Mouse (Mus musculus): Measurements from ENCODE around the gene Zfp992. TPM values are rescaled to one million over a fixed set of nuclear protein-coding genes. Genes with fewer than 3 reads are reported as not detected.
"Not testable (repeated sequence)": the region's sequence is repeated elsewhere in the genome, so short reads cannot be mapped to it uniquely, and the experiment has no call there.

Zfp992 gene
- total and polyA plus RNA-seq, 3 experiments = 1.7 to 2.3 TPM; not detected in 1

- H3K27ac ChIP-seq (ENCODE audit: control insufficient read depth, low read depth, low read length) = no peak overlapping the region
- H3K9ac ChIP-seq (ENCODE audit: control insufficient read depth, low read depth, low read length, poor library complexity, severe bottlenecking) = no peak overlapping the region
- H3K9me3 ChIP-seq (replicated peaks; ENCODE audit: insufficient read depth, low read length) = no peaks in the 10 kb centered on the region; the same call in 1 of the 2 replicates
- TF ChIP-seq ETS1 (IDR thresholded peaks at IDR 0.05; ENCODE audit: low read depth, low read length) (no peak), EP300 (IDR thresholded peaks at IDR 0.05; ENCODE audit: low read depth in 1 of 2, low read length in 2 of 2) (no peak), NRF1 (IDR thresholded peaks at IDR 0.05; ENCODE audit: insufficient read depth, low read depth, low read length, poor library complexity, severe bottlenecking) (no peak), ZMIZ1 (IDR thresholded peaks at IDR 0.05; ENCODE audit: low read depth, low read length) (no peak), BHLHE40 (IDR thresholded peaks at IDR 0.05; ENCODE audit: borderline replicate concordance, low read depth, low read length) (no peak), MAZ (IDR thresholded peaks at IDR 0.05; ENCODE audit: low read depth, low read length) (no peak), SIN3A (IDR thresholded peaks at IDR 0.05; ENCODE audit: low read length) (no peak), GABPA (IDR thresholded peaks at IDR 0.05; ENCODE audit: low read depth, low read length) (no peak), CTCF (IDR thresholded peaks at IDR 0.05 in 2 of 3, conservative IDR thresholded peaks at IDR 0.05 in 1 of 3; ENCODE audit: control insufficient read depth in 1 of 3, insufficient read depth in 1 of 3, low read depth in 2 of 3, low read length in 3 of 3, poor library complexity in 1 of 3, severe bottlenecking in 1 of 3) (no peak), NELFE (IDR thresholded peaks at IDR 0.05; ENCODE audit: low read depth, low read length) (no peak), ZNF384 (IDR thresholded peaks at IDR 0.05; ENCODE audit: low read depth, low read length) (no peak), POLR2AphosphoS5 (IDR thresholded peaks at IDR 0.05; ENCODE audit: borderline replicate concordance, low read depth, low read length) (no peak), UBTF (IDR thresholded peaks at IDR 0.05; ENCODE audit: borderline replicate concordance, insufficient read depth, low read depth, low read length) (no peak), RCOR1 (IDR thresholded peaks at IDR 0.05; ENCODE audit: low read depth, low read length) (no peak), GATA1 (IDR thresholded peaks at IDR 0.05; ENCODE audit: low read depth, low read length) (no peak), MAX (IDR thresholded peaks at IDR 0.05; ENCODE audit: low read length) (no peak), USF2 (IDR thresholded peaks at IDR 0.05; ENCODE audit: borderline replicate concordance in 1 of 2, insufficient read depth in 1 of 2, low read depth in 1 of 2, low read length in 2 of 2) (no peak), ZC3H11A (IDR thresholded peaks at IDR 0.05; ENCODE audit: low read depth, low read length) (no peak), CHD2 (IDR thresholded peaks at IDR 0.05; ENCODE audit: low read length) (no peak), JUND (IDR thresholded peaks at IDR 0.05; ENCODE audit: low read depth, low read length) (no peak)
- no peaks in the 10 kb centered on the region for H3K79me2 ChIP-seq (ENCODE audit: control insufficient read depth, insufficient read depth, low read length, poor library complexity)
- H3K36me3 ChIP-seq (ENCODE audit: control insufficient read depth in 1 of 2, insufficient read depth in 2 of 2, low read length in 2 of 2) = no peaks in the 10 kb centered on the region
- H3K4me3 ChIP-seq (ENCODE audit: control insufficient read depth in 1 of 2, insufficient read depth in 1 of 2, low read depth in 2 of 2, low read length in 2 of 2) = no peak overlapping the region
- DNase-seq (ENCODE audit: low read depth, low spot score) = no peak
- no peaks in the 10 kb centered on the region for H3K27me3 ChIP-seq (ENCODE audit: control insufficient read depth in 1 of 2, insufficient read depth in 2 of 2, low read length in 2 of 2)
- no peaks in the 10 kb centered on the region for H3K4me1 ChIP-seq (ENCODE audit: control insufficient read depth in 1 of 2, insufficient read depth in 2 of 2, low read length in 2 of 2)
These were observed 67.7 kb downstream of the Zfp992 start for GRCm38 (mm10) chr4:146516474-146516873.

- H3K79me2 ChIP-seq (ENCODE audit: control insufficient read depth, insufficient read depth, low read length, poor library complexity); H3K9me3 ChIP-seq (replicated peaks; ENCODE audit: insufficient read depth, low read length): not testable (repeated sequence)
These were observed 68.3 kb downstream of the Zfp992 start for GRCm38 (mm10) chr4:146517150-146517549.

More at GRCm38 (mm10) chr4:146517150-146517549, 68.3 kb downstream of the Zfp992 start:
- H3K27me3 ChIP-seq (ENCODE audit: control insufficient read depth in 1 of 2, insufficient read depth in 2 of 2, low read length in 2 of 2); DNase-seq (ENCODE audit: low read depth, low spot score); H3K9ac ChIP-seq (ENCODE audit: control insufficient read depth, low read depth, low read length, poor library complexity, severe bottlenecking); H3K4me3 ChIP-seq (ENCODE audit: control insufficient read depth in 1 of 2, insufficient read depth in 1 of 2, low read depth in 2 of 2, low read length in 2 of 2); H3K36me3 ChIP-seq (ENCODE audit: control insufficient read depth in 1 of 2, insufficient read depth in 2 of 2, low read length in 2 of 2); H3K4me1 ChIP-seq (ENCODE audit: control insufficient read depth in 1 of 2, insufficient read depth in 2 of 2, low read length in 2 of 2); H3K27ac ChIP-seq (ENCODE audit: control insufficient read depth, low read depth, low read length): not testable (repeated sequence)

Other genes with a start within 250 kb of the Zfp992 start
- 0.46 and 0.75 TPM in 2 replicates for gene Zfp981, start 53.0 kb downstream of the Zfp992 start, total RNA-seq (2012; rRNA removed)
- gene Zfp981, start 53.0 kb downstream of the Zfp992 start, polyA plus RNA-seq (2012; ENCODE audit: insufficient read depth in 1 of 2, insufficient read length in 2 of 2, low read depth in 1 of 2, low replicate concordance in 2 of 2, missing spikeins in 1 of 2) = 1 to 10 TPM in 1 of 2 experiments, not detected in 1; 2.9 TPM
- 0.19 and 0.39 TPM in 2 replicates for gene Zfp993, start 161.9 kb downstream of the Zfp992 start, total RNA-seq (2012; rRNA removed)
- gene Zfp993, start 161.9 kb downstream of the Zfp992 start, polyA plus RNA-seq (2012; ENCODE audit: insufficient read depth in 1 of 2, insufficient read length in 2 of 2, low read depth in 1 of 2, low replicate concordance in 2 of 2, missing spikeins in 1 of 2) = 1 to 10 TPM in 1 of 2 experiments, not detected in 1; 9.0 TPM